Mouse (Mus musculus) heart, postnatal 0 days (tissue): Measurements from ENCODE around the gene Ift172. TPM values are rescaled to one million over a fixed set of nuclear protein-coding genes. Genes with fewer than 3 reads are reported as not detected.

Source experiments
- ATAC-seq: fragments of 200-750 bp; cut with Nextera tagmentation; 2 replicates; pipeline ENCODE4 v1.8.0; 2017; ENCODE audit warnings: low read depth, moderate number of reproducible peaks, moderate library complexity; ENCODE audit not compliant: insufficient read depth
- DNase-seq: peaks from one replicate; pipeline ENCODE4 v3.0.0-alpha.2; 2016; ENCODE audit warnings: low spot score
- H3K27ac ChIP-seq: fragments of 300-500 bp; sonication (generic); 2 replicates; pipeline ENCODE4 v1.5.1; 2014; ENCODE audit warnings: low read depth, mild to moderate bottlenecking
- H3K27me3 ChIP-seq: fragments of 300-500 bp; sonication (generic); 2 replicates; pipeline ENCODE4 v1.6.1; 2014; ENCODE audit warnings: low read length, mixed read lengths; ENCODE audit not compliant: control insufficient read depth, insufficient read depth
- H3K36me3 ChIP-seq: fragments of 300-500 bp; sonication (generic); replicated peaks from 2 replicates; pipeline ENCODE4 v1.6.1; 2014; ENCODE audit warnings: low read length, mixed read lengths; ENCODE audit not compliant: control insufficient read depth, insufficient read depth
- H3K4me1 ChIP-seq: fragments of 300-500 bp; sonication (generic); 2 replicates; pipeline ENCODE4 v1.6.1; 2014; ENCODE audit warnings: antibody characterized with exemption; ENCODE audit not compliant: control insufficient read depth, insufficient read depth
- H3K4me2 ChIP-seq: fragments of 300-500 bp; sonication (generic); 2 replicates; pipeline ENCODE4 v1.6.1; 2014; ENCODE audit warnings: low read depth, mild to moderate bottlenecking, low read length, moderate library complexity
- H3K4me3 ChIP-seq: fragments of 300-500 bp; sonication (generic); 2 replicates; pipeline ENCODE4 v1.5.1; 2014; ENCODE audit warnings: low read depth, low read length
- H3K9ac ChIP-seq: fragments of 300-500 bp; sonication (generic); replicated peaks from 2 replicates; pipeline ENCODE4 v1.6.1; 2014; ENCODE audit warnings: low read depth, low read length, mixed read lengths
- H3K9me3 ChIP-seq: fragments of 300-500 bp; sonication (generic); replicated peaks from 2 replicates; pipeline ENCODE4 v1.6.1; 2016; ENCODE audit warnings: low read length; ENCODE audit not compliant: control insufficient read depth
- CTCF ChIP-seq: IDR thresholded peaks from 2 replicates; pipeline ENCODE4 v1.5.1; 2016; ENCODE audit warnings: antibody characterized with exemption, control low read depth, low read depth
- EP300 ChIP-seq: IDR thresholded peaks from 2 replicates; pipeline ENCODE4 v1.6.1; 2016; ENCODE audit warnings: antibody characterized with exemption, low read depth
- WGBS: fragments of 180-500 bp; shearing (Covaris S2); extraction: QIAGEN DNeasy Blood & Tissue Kit; methylation state at CpG from one replicate; pipeline ENCODE4 v1.1.7; 2014; 5-methylcytosine and 5-hydroxymethylcytosine counted together
- polyA plus RNA-seq: library from polyadenylated mRNA; unstranded; fragments of >200 nt; fragmentation: Nextera tagmentation; extraction: Ambion mirVana; gene quantifications from 2 replicates; pipeline ENCODE4 v1.2.1, GENCODE M21; 2015
- total RNA-seq: library from RNA; depleted of rRNA; stranded (reverse); fragments of >200 nt; gene quantifications from 2 replicates; pipeline ENCODE4 v1.2.3, GENCODE M21; 2014; ENCODE audit warnings: low replicate concordance

The Ift172 gene
- total and polyA plus RNA-seq, 2 experiments from 2014 or later = 14.6 to 30.3 TPM

GRCm38 (mm10) chr5:31251541-31252101, 39.3 kb downstream of the Ift172 start, which contains the start of gene Krtcap3:
TSS of gene Krtcap3 (plus strand) at chr5:31251691.
- no peaks in the 10 kb centered on the region for H3K27me3 ChIP-seq
- H3K4me2 ChIP-seq = peak within 1 kb of the TSS; percentile 54
- H3K9me3 ChIP-seq = no peaks in the 10 kb centered on the region
- peaks cover 11% of the 10 kb centered on the region; the same call in 1 of the 2 replicates for H3K4me1 ChIP-seq
- TF ChIP-seq EP300 = no peak
- TF ChIP-seq CTCF = no peak
- no peak for DNase-seq
- H3K27ac ChIP-seq = no peak within 1 kb of the TSS
- H3K4me3 ChIP-seq = peak within 1 kb of the TSS; percentile 19
- 33% methylated on average over 41 of the region's 47 CpGs for WGBS
- peaks cover 68% of the 10 kb centered on the region for H3K36me3 ChIP-seq
- ATAC-seq = peak; percentile 61
- H3K9ac ChIP-seq = no peak within 1 kb of the TSS

- Histone ChIP-seq H3K9me3 (no peaks in the 10 kb centered on the region), H3K27me3 (no peaks in the 10 kb centered on the region), H3K27ac (no peak overlapping the region), H3K4me3 (no peak overlapping the region), H3K36me3 (peaks cover 73% of the 10 kb centered on the region), H3K4me1 (peaks cover 11% of the 10 kb centered on the region; the same call in 1 of the 2 replicates), H3K4me2 (no peak overlapping the region), H3K9ac (no peak overlapping the region)
- DNase-seq = no peak
- no peak for TF ChIP-seq EP300
- no peak for TF ChIP-seq CTCF
- no peak for ATAC-seq
- WGBS = 58% methylated on average over 4 of the region's 4 CpGs
Observed at GRCm38 (mm10) chr5:31250716-31251115, 40.2 kb downstream of the Ift172 start.

GRCm38 (mm10) chr5:31242191-31242590, 48.7 kb downstream of the Ift172 start:
- Histone ChIP-seq H3K4me1 (peaks cover 6% of the 10 kb centered on the region), H3K27ac (peak overlapping the region; percentile 97; the same call in 1 of the 2 replicates)

GRCm38 (mm10) chr5:31241522-31242034, 49.3 kb downstream of the Ift172 start:
- DNase-seq (no peak), ATAC-seq (no peak)
- H3K4me1 ChIP-seq = peaks cover 6% of the 10 kb centered on the region
- H3K4me2 ChIP-seq = peak overlapping the region; percentile 81
- no peaks in the 10 kb centered on the region for H3K27me3 ChIP-seq
- H3K9ac ChIP-seq = peak overlapping the region; percentile 92
- no peaks in the 10 kb centered on the region for H3K9me3 ChIP-seq
- 0% methylated on average over 13 of the region's 13 CpGs for WGBS
- TF ChIP-seq CTCF = no peak
- no peak for TF ChIP-seq EP300
- peak overlapping the region; percentile 97 for H3K27ac ChIP-seq
- peak overlapping the region; percentile 81 for H3K4me3 ChIP-seq
- H3K36me3 ChIP-seq = peaks cover 30% of the 10 kb centered on the region

More at GRCm38 (mm10) chr5:31242191-31242590, 48.7 kb downstream of the Ift172 start:
- H3K9ac ChIP-seq = peak overlapping the region; percentile 92
- TF ChIP-seq CTCF (no peak), EP300 (no peak)
- 16% methylated on average over 10 of the region's 10 CpGs for WGBS
- peaks cover 36% of the 10 kb centered on the region for H3K36me3 ChIP-seq
- ATAC-seq (no peak), DNase-seq (no peak)
- no peaks in the 10 kb centered on the region for H3K27me3 ChIP-seq
- peak overlapping the region; percentile 81 for H3K4me2 ChIP-seq
- H3K4me3 ChIP-seq = peak overlapping the region; percentile 81
- no peaks in the 10 kb centered on the region for H3K9me3 ChIP-seq

GRCm38 (mm10) chr5:31240637-31241521, 50.0 kb downstream of the Ift172 start, which contains the start of the genes Nrbp1 and Gm9970:
TSS of gene Nrbp1 (plus strand) at chr5:31240864.
TSS of gene Gm9970 (minus strand) at chr5:31241232.
- Histone ChIP-seq H3K9ac (peak within 1 kb of the TSS; percentile 92), H3K9me3 (no peaks in the 10 kb centered on the region), H3K27ac (peak within 1 kb of the TSS; percentile 97), H3K36me3 (peaks cover 23% of the 10 kb centered on the region), H3K4me2 (peak within 1 kb of the TSS; percentile 81), H3K27me3 (no peaks in the 10 kb centered on the region), H3K4me1 (peaks cover 6% of the 10 kb centered on the region), H3K4me3 (peak within 1 kb of the TSS; percentile 81)
- peak; percentile 94 for DNase-seq
- TF ChIP-seq CTCF = no peak
- peak; percentile 98 for ATAC-seq
- WGBS = under 1% methylated on average over 92 of the region's 103 CpGs
